Mouse (Mus musculus): ENCODE results near the gene Rptor.

Rptor gene

DNA sequence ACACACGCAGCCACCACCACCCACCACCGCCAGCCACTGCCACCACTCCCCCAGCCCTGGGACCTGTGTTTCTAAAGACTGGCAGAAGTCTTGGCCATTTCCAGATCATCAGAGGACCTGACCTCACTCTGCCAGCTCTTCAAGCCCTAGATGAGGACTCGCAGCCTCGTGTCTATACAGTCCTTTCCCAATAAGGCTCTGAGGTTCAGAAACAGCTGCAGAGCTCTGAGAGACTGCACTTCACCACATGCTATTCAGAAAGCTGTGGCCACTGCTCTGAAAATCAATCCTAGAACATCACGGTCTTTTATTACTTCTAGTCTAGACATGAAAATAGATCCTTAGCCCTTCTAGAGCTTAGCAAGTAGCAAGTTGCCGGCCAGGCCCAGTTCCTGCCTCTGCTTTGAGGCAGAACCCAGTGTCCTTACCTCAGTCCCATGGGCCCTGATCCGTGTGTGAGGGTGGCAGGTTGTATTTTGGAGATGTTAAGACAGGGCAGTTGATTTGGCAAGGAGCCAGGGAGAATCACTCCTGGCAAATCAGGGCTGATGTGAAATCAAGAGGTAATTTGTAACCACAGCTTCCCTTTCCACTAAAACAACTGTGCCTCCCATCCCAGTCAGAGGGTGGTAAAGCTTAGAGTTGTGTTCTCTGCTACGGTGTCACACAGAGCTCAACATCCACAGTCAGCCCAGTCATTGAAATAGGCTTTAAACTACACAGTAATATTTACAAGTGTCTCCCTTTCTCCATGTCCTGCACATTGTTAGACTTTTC, 260.0 kb downstream of the Rptor start:
- no peak for DNase-seq (ENCODE audit: low read depth)

DNA sequence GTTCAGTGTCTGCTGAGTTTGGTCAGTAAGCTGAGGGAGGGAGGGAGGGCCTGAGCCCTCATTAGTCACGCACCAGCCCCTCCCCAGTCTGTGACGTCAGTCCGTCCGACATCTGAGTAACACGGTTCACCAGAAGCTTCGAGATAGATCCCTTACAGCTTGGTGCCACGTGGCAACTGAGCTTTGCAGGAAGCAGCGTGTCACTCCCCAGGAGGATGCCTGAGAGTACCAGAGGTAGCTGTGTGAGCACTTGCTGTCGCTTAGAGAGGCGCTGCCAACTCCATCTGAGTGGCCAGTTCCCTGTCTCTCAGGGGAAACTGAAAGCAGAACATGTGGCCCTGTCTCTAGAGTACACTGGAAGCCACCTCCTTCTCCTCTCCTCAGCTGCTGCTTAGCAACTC, 260.7 kb downstream of the Rptor start:
- peak; percentile 59 for DNase-seq (ENCODE audit: low read depth)

DNA sequence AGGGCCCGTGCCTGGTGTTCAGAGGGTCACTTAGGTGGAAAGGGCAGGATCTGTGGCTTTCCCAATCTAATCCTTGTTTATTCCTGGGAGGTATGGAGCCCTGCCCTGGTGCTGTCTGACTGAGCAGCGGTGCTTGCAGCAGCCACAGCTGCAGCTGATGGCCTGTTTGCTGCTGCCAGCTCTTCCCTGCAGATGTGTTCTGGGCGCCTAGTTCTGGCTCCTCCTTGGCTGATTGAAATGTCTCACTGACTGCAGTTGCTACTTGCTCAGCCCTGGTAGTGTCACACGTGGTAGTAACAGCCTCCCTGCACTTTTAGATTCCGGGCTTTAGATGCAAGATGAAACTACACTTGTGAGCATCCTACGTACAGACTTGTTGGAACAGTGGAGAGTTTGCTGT, 264.1 kb downstream of the Rptor start:
- DNase-seq (ENCODE audit: low read depth) = no peak

DNA sequence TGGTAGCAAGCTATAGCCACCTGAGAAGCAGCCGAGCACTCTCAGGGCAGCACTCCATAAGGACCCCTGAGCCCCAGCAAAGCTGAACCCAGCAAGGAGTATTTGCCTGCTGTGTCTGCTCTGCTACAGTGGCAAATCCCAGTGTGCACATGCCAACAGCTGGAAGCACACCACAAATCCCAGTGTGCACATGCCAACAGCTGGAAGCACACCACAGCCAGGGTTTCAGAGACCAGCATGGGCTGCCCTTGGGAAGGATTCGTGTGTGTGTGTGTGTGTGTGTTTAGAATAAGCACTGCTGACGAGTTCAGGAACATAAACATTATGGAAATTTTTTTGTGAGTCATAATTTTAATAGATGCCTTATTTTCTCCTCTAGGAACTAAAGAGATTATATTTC, 265.4 kb downstream of the Rptor start:
- DNase-seq (ENCODE audit: low read depth) = no peak

DNA sequence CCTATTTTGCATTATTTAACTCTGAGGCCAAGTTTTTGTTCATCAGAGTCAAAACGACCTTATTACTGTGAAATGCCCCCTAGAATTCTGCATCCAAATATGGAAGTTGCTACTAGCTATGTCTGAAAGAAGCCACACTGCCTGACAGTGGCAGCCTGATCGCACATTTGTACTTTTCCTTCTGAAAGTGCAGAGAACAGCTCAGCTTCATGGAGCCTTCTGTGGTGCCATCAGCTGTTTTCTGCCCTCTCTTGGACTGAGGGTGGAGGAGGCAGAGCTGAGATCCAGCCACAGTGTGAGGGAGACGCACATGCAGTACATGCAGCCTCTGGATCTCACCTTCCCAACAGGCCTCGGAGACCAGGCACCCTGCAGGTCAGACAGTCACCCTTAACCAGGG, 265.9 kb downstream of the Rptor start:
- no peak for DNase-seq (ENCODE audit: low read depth)

DNA sequence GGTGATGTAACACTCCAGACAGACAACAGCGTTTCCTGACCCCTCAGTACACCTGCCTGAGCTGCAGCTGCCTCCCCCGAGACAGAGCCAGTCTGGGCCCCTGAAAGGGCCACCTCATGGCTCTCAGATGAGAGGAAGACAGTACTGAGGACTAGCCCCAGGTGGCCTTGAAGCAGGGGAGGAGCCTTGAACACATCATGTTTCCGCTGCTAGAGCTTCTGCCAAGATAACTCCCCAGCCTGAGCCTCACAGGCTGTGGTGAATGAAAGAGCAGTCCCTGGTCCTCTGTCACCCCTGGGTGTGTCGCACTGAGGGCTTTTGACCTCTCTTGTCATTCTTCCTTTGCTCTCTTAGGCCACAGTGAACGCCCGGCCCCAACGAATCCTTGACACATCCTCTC, 268.4 kb downstream of the Rptor start:
- no peak for DNase-seq (ENCODE audit: low read depth)

DNA sequence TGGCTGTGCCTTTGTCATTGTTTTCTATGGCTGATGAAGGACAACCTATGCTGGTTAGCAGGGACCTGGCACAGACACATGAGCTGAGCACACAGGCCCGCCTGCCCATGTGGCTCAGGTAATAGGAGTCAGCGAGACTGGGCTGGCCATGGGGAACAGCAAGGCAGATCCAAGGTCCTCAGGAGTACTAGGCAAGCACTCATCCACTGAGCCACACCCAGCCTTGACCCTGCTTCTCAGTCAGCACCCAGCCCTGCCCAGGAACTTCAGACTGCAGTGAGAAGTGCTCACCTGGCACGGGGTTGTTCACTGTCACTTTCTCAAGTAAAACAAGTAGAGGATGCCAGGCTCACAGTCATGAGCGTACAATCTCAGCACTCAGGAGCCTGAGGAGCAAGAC, 270.9 kb downstream of the Rptor start:
- DNase-seq (ENCODE audit: low read depth) = no peak

DNA sequence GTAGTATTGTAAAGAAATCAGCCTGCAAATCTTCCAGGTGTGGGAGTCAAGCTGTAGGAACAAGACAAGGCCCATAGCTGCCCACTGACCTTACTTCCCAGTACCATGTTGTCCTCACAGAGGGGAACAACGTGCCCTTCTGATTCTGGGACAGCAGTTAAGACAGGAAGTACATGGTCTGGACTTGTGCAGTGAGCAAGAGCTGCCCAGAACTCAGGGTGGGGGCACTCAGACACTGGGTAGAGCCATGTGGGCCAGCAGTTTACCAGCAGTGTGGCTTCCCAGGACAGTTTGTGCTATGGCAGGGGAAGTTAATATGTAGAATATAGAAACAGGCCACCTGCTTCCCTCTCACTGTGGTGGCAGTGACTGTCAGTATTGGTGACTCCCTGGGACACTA, 272.1 kb downstream of the Rptor start:
- DNase-seq (ENCODE audit: low read depth) = no peak

DNA sequence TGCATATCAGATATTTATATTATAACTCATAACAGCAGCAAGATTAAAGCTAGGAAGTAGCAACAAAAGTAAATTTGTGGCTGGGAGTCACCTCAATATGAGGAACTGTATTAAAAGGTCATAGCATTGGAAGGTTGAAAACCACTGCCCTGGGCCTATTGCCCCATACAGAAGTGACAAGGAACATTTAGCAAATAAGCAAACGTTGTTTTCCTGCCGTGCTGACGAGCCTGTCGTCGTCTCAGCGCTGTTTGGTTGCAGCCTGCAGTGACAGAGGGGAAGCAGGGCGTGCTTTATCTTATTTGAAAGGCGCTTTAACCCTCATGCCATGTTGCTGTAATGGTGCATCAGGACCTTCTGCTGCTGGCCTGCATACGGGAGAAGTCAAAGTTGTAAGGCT, 273.0 kb downstream of the Rptor start:
- DNase-seq (ENCODE audit: low read depth) = no peak

DNA sequence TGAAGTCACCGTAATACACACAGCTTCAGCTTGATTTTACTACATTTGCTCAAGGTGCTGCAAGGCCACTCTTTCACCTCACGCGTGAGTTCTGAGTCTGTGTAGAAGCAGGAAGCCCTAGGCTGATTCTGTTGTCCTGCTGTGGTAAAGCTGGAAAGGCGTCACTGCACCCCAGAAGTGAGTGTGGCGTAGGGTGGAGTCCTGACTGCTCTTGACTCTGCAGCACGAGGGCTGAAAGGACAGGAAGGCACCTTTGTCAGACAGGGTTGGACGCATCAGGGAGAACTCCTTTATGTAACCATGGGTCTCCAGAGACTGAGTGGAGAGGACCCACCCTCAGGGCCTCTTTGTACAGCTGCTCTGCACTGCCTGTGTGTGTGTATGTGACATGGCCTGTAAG, 274.4 kb downstream of the Rptor start:
- no peak for DNase-seq (ENCODE audit: low read depth)

DNA sequence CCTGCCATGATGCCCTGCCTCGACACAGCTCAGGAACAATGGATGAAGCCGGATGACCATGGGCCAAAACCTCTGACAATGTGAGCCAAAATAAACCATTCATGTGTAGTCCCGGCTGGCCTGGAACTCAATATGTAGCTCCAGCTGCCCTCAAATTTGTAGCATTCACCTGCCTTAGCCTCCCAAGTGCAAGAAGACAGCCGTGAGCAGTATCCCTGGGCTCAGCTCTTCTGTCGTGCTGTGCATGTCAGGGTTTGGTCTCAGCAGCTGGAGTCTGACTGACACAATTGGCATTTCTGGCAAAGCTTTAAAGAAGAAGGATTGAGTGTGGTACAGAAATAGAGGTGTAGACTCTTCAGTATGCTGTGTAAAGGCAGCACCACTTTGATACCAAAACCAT, 276.9 kb downstream of the Rptor start:
- DNase-seq (ENCODE audit: low read depth) = no peak

DNA sequence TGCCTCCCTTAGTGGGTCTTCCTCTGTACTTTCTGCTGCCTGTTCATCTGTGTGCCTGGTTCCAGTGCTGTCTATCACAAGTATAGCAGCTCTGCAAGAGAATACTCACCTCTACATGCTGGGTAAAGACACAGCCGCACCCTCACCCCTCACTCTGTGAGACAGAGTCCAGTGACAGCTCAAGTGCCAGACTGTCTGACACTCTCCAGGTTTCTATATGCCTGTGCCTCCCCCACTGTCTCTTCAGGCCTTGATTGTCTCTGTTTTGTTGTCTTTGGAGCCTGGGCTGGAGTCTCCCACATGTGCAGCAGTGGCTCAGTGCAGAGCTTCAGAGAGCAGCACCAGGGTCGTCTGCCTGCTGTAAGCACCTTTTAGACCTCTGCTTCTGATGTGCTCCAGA, 280.9 kb downstream of the Rptor start:
- DNase-seq (ENCODE audit: low read depth) = no peak

DNA sequence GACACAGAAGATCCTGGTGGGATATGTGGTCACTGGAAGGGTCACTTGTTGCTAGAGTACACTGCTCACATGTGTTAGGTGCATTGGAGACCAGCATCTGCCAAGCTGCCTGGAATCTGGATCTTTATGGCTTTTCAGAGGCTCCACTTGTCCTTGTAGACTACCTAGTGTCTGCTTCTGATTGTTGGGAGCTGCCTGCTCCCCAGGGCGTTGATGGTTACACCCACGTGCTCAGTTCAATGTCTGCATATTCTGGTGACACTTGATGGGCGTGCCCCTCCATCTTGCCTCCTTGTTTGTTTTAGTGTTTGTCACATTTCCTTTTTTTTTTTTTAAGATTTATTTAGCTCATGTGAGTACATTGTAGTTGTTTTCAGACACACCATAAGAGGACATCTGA, 287.3 kb downstream of the Rptor start:
- DNase-seq (ENCODE audit: low read depth) = no peak

DNA sequence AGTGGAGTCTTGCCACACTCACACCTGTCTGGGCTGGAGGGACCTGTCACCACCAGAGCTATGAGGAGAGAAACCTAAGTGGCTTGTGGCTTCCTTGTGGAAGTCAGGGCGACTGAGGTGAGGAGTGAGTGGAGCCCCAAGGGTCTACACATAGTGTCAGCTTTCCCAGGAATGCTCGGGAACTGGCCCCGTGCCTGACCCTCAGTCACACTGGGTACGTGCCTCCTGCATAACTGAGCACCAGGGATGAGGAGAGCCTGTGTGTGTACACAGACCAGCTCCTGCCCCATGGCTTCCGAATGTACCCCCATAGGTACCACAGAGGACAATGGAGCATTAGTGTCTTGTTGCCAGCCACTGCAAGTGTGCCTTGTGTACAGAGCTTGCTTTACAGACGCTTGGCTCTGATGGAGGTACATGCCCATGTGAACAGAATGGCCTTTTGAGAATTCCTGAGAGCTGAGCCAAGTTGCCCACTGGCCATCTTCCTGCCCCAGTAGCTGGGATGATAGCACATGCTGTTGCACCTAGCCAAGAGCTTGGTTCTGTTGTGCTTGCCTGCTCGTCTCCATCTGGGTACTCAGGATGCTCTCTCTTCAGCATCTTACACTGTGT, 289.0 kb downstream of the Rptor start:
- no peak for DNase-seq (ENCODE audit: low read depth)

DNA sequence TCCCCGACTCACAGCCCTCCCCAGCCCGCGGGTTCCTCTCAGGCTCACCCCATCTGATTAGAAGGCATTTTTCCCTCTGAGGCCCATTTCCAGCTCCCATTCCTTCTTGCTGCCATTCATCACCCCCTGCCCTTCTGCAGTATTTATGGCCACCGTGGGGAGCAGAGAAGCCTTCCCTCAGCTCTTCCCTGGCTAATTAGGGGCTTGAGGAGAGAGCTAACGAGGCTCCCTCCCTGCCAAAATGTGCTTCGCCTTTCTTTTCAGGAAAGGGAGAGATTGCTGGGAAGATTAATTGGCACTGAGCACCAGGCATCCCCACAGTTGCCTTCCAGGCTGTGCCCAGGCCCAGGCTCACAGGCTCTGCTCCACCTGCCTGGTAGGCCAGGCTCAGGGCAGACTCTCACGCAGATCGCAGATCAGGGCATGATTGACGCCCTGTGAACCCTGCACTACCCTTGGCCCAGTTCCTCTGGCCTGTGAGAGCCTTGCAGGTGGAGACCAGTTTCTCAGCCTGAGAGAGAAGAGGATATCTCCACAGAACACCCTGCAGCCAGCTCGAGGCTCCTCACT, 291.0 kb downstream of the Rptor start:
- no peak for DNase-seq (ENCODE audit: low read depth)

DNA sequence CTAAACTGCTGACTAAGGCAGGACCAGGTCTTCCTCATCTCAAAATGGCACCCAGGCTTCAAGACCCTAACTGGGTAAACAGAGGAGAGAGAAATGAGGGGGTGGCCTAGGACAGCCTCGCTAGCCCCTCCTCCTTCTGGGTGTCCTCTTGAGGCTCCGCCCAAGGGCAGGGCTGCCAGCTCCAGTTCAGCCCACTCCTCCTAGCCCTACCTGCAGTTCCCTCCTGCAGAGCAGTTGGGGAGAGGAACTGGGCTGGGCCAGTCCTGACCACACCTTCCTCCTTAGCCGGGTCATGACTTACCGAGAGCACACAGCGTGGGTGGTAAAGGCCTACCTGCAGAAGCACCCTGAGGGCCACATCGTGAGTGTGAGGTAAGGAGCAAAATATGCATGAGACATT, 291.9 kb downstream of the Rptor start:
- DNase-seq (ENCODE audit: low read depth) = no peak

DNA sequence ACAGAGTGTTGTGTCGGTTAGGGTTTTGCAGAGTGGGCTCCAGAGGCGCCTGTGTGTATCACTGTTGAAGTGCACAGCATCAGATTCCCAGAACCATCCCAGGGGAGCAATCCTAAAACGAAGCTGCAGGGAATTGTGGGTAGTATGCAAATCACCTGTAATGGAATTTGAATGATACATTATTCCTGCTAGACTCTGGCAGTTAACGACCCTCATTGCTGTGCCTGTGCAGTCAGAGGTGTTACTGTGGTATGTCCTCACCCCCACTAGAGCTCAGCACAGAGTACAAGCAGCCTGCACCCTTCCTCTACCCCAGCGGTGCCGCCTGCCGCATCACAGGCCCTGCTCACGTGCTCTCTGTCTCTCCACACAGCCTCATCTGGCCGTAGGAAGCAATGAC, 294.3 kb downstream of the Rptor start:
- no peak for DNase-seq (ENCODE audit: low read depth)

DNA sequence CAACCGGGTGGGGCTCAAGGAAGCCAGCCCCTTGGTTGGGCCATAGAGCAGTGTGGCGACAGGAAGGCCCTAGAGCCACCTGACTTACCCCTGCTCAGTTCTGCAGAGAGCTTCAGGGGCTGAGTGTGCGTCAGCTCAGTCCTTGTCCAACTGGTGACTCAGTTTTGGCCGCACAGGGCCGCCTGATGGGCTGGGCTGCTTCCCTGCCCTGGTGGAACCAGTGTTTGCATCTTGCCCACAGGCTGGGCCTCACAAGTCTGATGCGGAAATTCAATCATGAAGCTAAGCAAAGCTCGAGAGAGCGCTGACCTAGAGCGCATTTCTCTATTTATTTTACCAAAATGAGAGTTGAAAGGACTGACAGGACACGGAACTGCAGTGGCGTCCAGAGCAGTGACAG, 296.3 kb downstream of the Rptor start:
- no peak for DNase-seq (ENCODE audit: low read depth)

DNA sequence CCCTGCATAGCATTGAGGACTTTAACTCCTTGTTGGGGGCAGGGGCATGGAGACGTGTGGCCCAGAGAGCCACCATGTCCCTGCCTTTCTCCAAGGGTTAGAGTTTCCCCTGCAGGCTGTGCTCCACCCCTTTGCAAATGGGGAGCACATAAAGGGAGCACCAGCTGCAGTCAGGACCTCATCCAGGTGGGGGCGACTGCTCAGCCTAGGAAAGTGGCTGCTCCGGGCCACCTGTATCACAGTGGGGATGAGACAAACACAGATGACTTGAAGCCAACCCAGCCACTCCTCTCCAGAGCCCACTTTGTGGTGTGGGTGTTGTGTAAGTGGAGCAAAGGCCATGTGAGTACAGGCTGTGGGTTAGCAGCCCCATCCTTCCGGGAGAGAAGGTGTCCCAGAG, 298.5 kb downstream of the Rptor start:
- no peak for DNase-seq (ENCODE audit: low read depth)

DNA sequence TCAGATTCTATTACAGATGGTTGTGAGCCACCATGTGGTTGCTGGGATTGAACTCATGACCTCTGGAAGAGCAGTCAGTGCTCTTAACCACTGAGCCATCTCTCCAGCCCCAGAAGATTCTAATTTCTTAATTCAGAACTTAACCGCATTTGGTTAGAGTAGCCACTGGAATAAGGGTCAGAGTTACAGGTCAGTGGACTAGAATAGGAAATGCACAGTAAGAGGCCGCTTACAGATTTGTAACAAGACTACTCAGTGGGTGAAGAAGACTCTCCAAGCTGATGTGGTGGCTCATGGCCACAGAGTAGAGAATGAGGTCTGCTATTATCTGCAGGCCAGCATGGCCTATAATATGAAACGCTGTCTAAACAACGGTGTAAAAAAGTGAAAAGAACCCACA, 300.2 kb downstream of the Rptor start:
- DNase-seq (ENCODE audit: low read depth) = no peak

DNA sequence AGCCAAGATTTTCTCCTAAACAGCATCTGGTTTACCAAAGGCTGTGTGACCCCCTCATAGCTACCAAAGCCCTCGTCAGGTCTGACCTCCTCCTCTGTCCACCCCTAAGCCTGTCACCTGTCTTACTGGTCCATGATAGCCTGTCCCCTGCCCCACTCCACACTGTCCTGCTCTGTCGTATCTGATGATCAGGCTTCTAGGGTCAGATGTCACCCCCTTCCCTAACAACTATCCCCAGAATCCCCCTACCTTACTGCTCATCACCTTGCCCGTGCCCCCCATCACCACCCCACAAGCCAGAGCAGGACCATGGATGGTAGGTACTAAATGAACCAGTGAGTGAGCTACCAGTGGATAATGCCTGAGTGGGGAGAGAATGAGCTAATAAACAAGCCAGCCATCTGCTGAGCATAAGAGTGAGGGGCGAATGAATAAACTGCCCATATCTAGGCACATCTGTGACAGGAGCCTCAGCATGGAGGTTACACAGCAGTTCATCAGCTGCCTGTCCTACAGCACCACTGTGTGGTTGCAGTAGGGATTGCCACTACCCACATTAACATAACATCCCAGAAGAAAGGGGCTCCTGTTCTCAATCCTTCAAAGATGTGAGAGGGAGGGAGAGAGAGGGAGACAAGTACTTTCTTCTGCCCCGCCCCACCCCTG, 302.0 kb downstream of the Rptor start:
- peak; percentile 33 for DNase-seq (ENCODE audit: low read depth)

DNA sequence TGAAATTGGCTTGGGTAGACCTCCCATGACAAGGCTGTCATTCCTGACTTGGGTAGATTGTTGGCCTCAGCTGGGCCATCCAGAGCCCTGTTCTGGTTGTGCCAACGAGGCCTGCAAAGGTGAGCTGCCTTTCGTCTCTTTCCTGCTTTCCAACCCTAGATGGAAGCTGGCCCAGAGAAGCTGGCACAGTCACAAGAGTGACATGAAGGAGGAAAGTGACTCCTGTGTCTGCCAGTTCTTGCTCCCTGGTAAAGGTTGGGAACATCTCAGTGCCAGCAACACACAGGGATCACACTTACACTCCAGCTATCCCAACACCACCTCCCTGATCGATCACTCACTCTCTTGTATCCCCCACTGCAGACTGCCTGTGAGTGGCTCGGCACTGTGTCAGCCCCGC, 303.1 kb downstream of the Rptor start:
- no peak for DNase-seq (ENCODE audit: low read depth)

DNA sequence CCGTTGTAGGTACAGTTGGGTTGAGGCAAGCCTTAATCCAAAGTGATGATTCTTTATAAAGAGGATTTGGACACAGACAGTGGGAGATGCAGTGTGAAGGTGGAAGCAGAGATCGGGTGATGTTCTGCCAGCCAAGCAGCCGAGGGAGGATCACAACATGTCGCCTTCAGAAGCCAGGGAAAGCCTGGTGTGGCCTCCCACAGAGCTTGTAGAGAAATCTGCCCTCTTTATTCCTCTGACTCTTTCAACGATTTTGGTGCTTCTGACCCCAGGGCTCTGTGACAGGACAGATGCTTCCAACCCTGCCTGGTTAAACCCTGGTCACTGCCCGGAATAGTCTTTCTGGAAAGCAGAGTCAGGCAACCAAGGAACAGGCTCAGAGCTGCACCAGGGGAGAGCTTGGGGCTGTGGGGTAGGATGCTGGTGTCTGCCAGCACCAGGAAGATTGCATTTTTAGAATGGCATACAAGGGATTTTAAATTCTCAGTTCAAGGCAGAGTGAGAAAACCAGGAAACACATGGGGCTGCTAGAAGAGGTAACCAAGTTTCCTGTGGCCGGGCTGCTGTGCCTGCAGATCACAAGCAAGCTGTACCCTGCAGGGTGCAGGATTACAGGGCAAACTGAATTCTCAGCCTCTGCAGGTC, 304.4 kb downstream of the Rptor start:
- DNase-seq (ENCODE audit: low read depth) = no peak

Data from fibroblast of lung, adult 2 months (primary cell).